Mouse (Mus musculus) heart, postnatal 0 days (tissue): Measurements from ENCODE around the gene Msmp.

ENCODE experiments used
- CTCF ChIP-seq: IDR thresholded peaks from 2 replicates; pipeline ENCODE4 v1.5.1; 2016; ENCODE audit warnings: antibody characterized with exemption, control low read depth, low read depth
- EP300 ChIP-seq: IDR thresholded peaks from 2 replicates; pipeline ENCODE4 v1.6.1; 2016; ENCODE audit warnings: antibody characterized with exemption, low read depth

DNA sequence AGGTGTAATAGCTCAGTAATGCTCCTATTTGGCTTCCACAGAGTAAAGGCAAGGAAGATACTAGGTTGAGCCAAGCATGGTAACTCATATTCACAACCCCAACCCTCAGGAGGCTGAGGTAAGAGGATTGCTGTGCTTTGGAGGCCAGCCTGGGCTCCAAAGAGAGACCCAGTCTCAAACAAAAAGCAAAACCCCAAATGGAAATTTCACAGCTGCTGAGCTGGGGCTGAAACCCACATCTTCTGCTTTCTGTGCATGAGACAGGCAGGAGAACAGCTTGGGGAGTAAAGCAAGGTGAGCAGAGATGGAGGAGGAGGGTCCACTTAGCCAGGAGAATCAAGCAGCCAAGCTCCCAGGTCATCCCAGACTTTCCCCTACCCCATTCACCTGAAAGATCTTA lies 30.4 kb downstream of the Msmp start:
- TF ChIP-seq CTCF (no peak), EP300 (no peak)
